Mouse (Mus musculus) spleen, postnatal 4 days (tissue): Measurements from ENCODE around the gene Slc9a5.

Source experiments
- DNase-seq, 2 experiments: peaks; one replicate each; pipeline ENCODE4 v3.0.0; 2022; ENCODE audit warnings: low spot score in 2 of 2

Gene Slc9a5

DNA sequence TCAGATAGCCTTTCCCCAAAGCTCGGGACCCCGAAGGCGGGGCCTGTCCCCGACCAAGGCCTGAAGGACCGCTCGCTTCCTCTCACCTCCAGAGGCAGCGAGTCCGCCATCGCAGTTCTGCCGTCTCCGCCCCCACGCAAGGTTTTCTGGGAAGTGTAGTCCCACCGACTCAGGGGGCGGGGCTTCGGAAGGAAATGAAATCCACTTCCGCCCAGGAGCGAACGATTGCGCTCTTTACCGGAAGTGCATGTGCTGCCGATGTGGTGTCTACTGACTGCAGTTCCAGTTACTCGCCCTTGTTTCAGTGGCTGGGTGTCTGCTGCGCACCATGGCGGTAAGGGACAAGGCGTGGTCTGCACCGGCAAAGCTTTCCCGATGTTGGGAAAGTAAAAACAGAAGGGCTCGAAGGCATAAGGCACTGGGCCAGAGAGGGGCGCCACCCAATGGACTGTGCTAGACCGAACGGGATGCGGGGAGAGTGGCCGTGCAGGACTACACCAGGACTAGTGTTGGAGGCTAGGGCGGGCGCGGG, 22.4 kb upstream of the Slc9a5 start, which contains the start of the genes Lrrc29 and Tmem208:
Gene Lrrc29, minus strand, starts transcription at position 138 of the 532 bp plus-strand sequence.
Gene Tmem208, plus strand, starts transcription at position 214 of the 532 bp plus-strand sequence.
- DNase-seq = peak; percentile 99

- no peak for DNase-seq
Measured at GRCm38 (mm10) chr8:105326968-105327367, 21.7 kb upstream of the Slc9a5 start.

- no peak for DNase-seq
Measured at GRCm38 (mm10) chr8:105330325-105330724, 18.3 kb upstream of the Slc9a5 start.

- no peak for DNase-seq
Measured at GRCm38 (mm10) chr8:105331469-105331868, 17.2 kb upstream of the Slc9a5 start.

DNA sequence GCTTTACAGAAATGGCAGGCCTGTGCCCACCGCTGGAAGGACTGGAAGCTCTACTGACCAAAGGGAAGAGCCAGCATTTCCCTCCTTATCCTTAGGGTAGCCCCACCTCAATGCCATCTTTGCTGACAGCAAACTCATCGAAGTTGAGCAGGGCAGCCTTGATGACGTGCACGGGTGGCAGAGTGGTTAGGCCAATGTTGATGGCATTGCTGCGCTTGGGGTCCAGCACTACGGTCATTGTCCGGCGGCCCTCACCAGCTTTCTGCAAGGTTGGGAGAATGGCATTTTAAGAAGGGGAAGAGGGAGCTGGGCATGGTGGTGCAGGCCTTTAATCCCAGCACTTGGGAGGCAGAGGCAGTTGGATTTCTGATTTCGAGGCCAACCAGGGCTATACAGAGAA, 16.7 kb upstream of the Slc9a5 start:
- DNase-seq = no peak

- no peak for DNase-seq
Measured at GRCm38 (mm10) chr8:105332523-105332922, 16.1 kb upstream of the Slc9a5 start.

GRCm38 (mm10) chr8:105336373-105337130, 12.1 kb upstream of the Slc9a5 start:
- DNase-seq = no peak

DNA sequence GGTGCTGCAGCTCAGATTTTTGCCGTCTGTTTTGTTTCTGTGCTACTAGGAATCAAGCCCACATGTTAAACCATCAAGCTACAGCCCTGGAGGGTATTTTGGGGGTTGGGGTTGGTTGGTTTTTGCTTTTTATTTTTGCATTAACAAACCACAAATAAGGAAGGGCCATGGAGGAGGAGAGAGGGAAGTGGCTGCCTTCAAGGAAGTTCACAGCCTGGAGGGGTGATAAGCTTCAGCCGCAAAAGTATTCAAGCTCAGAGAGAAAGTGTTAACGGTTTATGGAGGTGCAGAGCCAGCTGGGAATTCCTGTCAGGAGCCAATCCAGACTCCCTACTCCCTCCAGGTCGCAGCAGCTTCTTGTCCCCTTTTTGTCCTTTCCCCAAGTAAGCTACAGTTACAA, 9.7 kb upstream of the Slc9a5 start:
- DNase-seq = no peak

- no peak for DNase-seq
Measured at GRCm38 (mm10) chr8:105339886-105340635, 8.6 kb upstream of the Slc9a5 start.

- no peak for DNase-seq
Measured at GRCm38 (mm10) chr8:105341399-105341798, 7.2 kb upstream of the Slc9a5 start.

- no peak for DNase-seq
Measured at GRCm38 (mm10) chr8:105342768-105343167, 5.9 kb upstream of the Slc9a5 start.

DNA sequence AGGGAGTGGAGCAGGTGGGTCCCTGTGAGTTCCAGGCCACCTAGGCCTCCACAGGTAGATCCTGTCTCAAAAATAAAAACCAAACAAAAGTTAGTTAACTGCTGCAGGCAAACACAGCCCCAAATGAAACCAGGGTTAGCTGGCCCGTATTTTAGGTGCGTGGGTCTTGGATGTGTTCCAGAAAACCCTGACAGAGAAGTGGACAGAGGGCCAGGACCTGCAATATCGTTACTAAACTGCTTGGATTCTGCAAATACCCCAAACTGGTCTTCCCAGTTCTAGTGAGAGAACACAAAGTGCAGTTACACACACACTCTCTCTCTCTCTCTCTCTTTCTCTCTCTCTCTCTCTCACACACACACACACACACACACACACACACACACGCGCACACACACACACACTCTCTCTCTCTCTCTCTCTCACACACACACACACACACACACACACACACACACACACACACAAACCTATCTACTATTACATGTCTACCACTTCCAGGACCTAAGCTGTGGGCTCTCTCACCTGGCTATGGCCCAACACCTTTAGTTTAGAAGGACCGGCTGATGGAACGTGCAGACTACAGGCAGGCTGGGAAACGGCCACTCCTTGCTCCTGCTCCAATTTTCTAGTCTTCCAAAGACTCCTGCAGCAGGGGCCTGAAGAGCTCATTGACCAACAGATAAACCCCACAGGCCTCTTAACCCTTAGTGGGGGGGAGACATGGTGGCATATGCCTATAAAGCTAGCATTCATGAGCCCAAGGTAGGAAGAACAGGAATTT, 4.7 kb upstream of the Slc9a5 start:
- DNase-seq = no peak

- peak in 1 of 2 experiments; percentile 63 for DNase-seq
Measured at GRCm38 (mm10) chr8:105345061-105345975, 3.3 kb upstream of the Slc9a5 start.

DNA sequence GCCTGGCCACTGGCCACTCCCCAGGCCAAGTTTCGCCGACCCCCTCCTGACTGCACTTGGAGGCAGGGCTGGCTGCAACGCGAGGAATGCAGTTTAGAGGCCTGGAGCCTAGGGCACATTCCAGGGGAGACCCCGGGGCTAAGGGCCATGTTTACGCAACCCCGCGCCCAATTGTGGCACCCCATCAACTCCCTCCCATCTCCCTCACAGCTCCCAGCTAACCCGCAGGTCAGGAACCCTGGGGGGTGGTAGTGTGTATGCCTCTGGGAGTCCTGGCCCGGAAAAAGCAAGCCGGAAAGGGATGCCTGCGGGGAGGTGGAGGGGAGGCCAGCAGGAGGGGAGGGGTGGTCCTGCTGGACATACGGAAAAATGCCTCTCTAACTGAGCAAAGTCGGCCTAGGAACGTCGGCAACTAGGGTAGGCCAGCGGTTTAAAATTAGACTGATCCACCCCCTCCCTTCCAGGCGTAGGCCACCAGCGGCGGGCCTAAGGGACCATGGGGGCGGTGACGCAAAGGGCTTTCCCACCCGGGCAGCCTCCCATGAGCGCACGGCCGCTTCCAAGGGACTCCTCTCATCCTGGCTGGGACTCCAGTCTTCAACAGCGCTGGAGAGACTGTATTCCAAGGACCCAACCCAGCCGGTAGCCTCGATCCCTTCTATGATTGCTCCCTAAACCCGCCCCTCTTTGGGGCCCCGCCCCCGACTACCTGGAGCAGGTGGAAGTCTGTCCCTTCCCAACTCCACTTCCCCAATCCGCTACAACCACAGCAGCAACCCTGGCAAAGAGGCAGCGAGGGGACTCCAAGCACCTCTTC, 1.8 kb upstream of the Slc9a5 start:
- peak in 1 of 2 experiments; percentile 67 for DNase-seq

- DNase-seq = peak; percentile 91 to 93
Measured at GRCm38 (mm10) chr8:105347428-105348221, 1.0 kb upstream of the Slc9a5 start, which contains the start of gene Fhod1. TSS of gene Fhod1 (minus strand) at chr8:105347953.

GRCm38 (mm10) chr8:105349096-105349771, 591 bp downstream of the Slc9a5 start:
- DNase-seq = peak in 1 of 2 experiments; percentile 65

DNA sequence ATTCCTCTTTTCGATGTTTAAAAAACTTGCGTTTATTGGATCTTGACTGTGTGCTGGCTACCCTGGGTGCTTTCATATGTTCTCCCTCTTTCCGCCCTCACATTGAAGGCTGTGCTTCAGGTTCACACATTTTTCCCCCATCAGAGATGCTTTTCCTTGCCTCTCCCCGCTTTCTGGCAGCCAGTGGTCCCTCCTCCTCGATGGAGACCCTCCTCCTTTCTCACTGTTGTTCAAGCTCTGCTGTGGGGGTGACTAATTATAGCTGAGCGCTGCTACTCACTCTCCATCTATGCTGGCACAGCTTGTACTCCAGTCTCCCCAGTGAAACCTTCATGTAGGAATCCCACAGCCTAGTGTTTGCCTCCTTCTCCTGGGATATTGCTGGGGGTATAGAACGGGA, 1.5 kb downstream of the Slc9a5 start:
- DNase-seq = no peak

GRCm38 (mm10) chr8:105353583-105354135, 5.0 kb downstream of the Slc9a5 start:
- no peak for DNase-seq
